Mouse (Mus musculus) hindbrain, embryonic 13.5 days (tissue): ENCODE measurements around the gene Gria3. TPM values are rescaled to one million over a fixed set of nuclear protein-coding genes. Genes with fewer than 3 reads are reported as not detected.

Experiments
- ATAC-seq: fragments of 200-750 bp; cut with Nextera tagmentation; 2 replicates; pipeline ENCODE4 v1.8.0; 2017; ENCODE audit warnings: moderate TSS enrichment; ENCODE audit not compliant: low FRiP score
- H3K27ac ChIP-seq: fragments of 300-500 bp; sonication (generic); 2 replicates; pipeline ENCODE4 v1.5.1; 2015; ENCODE audit warnings: inconsistent platforms, mild to moderate bottlenecking, moderate library complexity
- H3K27me3 ChIP-seq: fragments of 300-500 bp; sonication (generic); 2 replicates; pipeline ENCODE4 v1.6.1; 2015; ENCODE audit warnings: mild to moderate bottlenecking, inconsistent platforms
- H3K36me3 ChIP-seq: fragments of 300-500 bp; sonication (generic); 2 replicates; pipeline ENCODE4 v1.6.1; 2015; ENCODE audit warnings: mild to moderate bottlenecking, inconsistent platforms
- H3K4me1 ChIP-seq: fragments of 300-500 bp; sonication (generic); replicated peaks from 2 replicates; pipeline ENCODE4 v1.6.1; 2015; ENCODE audit warnings: inconsistent platforms
- H3K4me2 ChIP-seq: fragments of 300-500 bp; sonication (generic); 2 replicates; pipeline ENCODE4 v1.6.1; 2015; ENCODE audit warnings: inconsistent platforms, mild to moderate bottlenecking, moderate library complexity
- H3K4me3 ChIP-seq: fragments of 300-500 bp; sonication (generic); 2 replicates; pipeline ENCODE4 v1.5.1; 2015; ENCODE audit warnings: mild to moderate bottlenecking, inconsistent platforms
- H3K9ac ChIP-seq: fragments of 300-500 bp; sonication (generic); 2 replicates; pipeline ENCODE4 v1.6.1; 2015; ENCODE audit warnings: mild to moderate bottlenecking, inconsistent platforms
- H3K9me3 ChIP-seq: fragments of 300-500 bp; sonication (generic); 2 replicates; pipeline ENCODE4 v1.6.1; 2016; ENCODE audit warnings: inconsistent platforms
- WGBS: fragments of 180-500 bp; shearing (Covaris S2); methylation state at CpG from one replicate; pipeline ENCODE4 v1.1.7; 2015; 5-methylcytosine and 5-hydroxymethylcytosine counted together
- polyA plus RNA-seq: library from polyadenylated mRNA; unstranded; fragments of >200 nt; fragmentation: Nextera tagmentation; extraction: Ambion mirVana; gene quantifications from 2 replicates; pipeline ENCODE4 v1.2.1, GENCODE M21; 2015

The Gria3 gene
- polyA plus RNA-seq, 1 experiment from 2014 or later, result 13.3 TPM

GRCm38 (mm10) chrX:41438841-41439240, 38.2 kb downstream of the Gria3 start:
- Histone ChIP-seq H3K9ac (no peak overlapping the region), H3K36me3 (no peaks in the 10 kb centered on the region), H3K9me3 (no peaks in the 10 kb centered on the region), H3K4me3 (no peak overlapping the region), H3K27me3 (no peaks in the 10 kb centered on the region), H3K4me1 (no peaks in the 10 kb centered on the region), H3K4me2 (no peak overlapping the region), H3K27ac (no peak overlapping the region)
- no peak for ATAC-seq
- WGBS, result 79% methylated on average over 5 of the region's 5 CpGs

DNA sequence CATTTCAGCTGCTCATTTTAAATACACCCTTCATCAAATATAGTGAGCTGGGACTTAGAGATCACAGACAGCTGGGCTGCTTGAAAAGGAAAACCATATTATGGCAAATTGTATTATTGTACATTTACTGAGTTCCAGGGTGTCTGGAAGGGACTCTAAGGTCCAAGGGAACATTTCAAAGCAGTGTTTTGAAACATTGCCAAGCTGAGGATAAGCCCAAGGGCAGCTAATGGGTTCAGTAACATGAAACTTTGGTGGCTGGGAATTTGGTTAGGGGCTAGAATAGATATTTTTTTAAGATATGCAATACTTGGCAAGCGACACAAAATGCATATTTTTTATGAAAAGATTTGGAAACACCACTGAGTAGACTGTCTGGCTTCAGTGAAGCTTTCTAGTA, 48.2 kb downstream of the Gria3 start:
- ATAC-seq, result no peak
- Histone ChIP-seq H3K4me2 (no peak overlapping the region), H3K27ac (no peak overlapping the region), H3K9ac (no peak overlapping the region), H3K27me3 (no peaks in the 10 kb centered on the region), H3K4me3 (no peak overlapping the region), H3K36me3 (no peaks in the 10 kb centered on the region), H3K9me3 (no peaks in the 10 kb centered on the region), H3K4me1 (no peaks in the 10 kb centered on the region)
- 67% methylated on average over 1 of the region's 1 CpGs for WGBS

DNA sequence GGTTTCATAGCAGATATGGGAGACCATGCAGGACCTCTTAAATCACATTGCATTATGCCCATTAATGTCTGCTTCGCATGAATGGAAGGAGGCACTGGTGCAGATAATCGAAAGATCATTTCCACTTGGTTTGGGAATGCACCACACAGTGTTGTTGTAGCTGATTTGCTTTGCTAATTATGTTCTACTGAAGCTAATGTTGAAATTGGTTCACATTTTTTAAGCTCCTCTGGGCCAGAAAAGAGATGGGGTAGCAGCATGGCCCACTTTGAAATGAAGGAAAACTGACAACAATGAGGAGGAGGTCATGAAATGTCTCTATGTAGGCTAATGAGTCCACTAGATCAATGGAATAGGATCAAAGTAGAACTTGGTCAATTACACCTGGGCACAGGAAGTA, 76.8 kb downstream of the Gria3 start:
- Histone ChIP-seq H3K9ac (no peak overlapping the region), H3K4me2 (no peak overlapping the region), H3K36me3 (no peaks in the 10 kb centered on the region), H3K27ac (no peak overlapping the region), H3K27me3 (no peaks in the 10 kb centered on the region), H3K9me3 (no peaks in the 10 kb centered on the region), H3K4me3 (no peak overlapping the region), H3K4me1 (no peaks in the 10 kb centered on the region)
- 80% methylated on average over 2 of the region's 2 CpGs for WGBS
- no peak for ATAC-seq

DNA sequence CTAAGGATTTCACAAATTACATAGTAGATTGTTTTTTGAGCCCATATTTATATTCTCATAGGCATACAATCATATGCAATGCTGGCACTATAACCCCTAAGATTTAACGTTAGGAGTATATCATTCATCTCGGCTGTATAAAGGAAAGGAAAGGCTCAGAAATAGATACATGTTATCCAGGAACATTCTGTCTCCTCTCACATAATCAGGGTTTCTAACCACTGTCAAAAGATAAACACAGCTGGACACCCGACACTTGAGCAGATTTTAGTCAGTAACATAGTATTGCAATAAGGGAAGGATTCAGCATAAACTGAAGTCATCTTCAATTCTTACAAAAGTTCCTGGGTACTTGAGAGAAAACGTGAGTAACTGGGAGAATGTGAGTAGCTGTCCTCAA, 95.9 kb downstream of the Gria3 start:
- no peak for ATAC-seq
- 0 out of 2 replicates have a peak, but pooled peaks cover 2% of the 10 kb centered on the region for H3K4me1 ChIP-seq
- H3K9me3 ChIP-seq, result no peaks in the 10 kb centered on the region
- H3K36me3 ChIP-seq, result no peaks in the 10 kb centered on the region
- no peaks in the 10 kb centered on the region for H3K27me3 ChIP-seq
- no peak overlapping the region for H3K4me2 ChIP-seq
- 84% methylated on average over 4 of the region's 4 CpGs for WGBS
- no peak overlapping the region for H3K27ac ChIP-seq
- no peak overlapping the region for H3K9ac ChIP-seq
- H3K4me3 ChIP-seq, result no peak overlapping the region

DNA sequence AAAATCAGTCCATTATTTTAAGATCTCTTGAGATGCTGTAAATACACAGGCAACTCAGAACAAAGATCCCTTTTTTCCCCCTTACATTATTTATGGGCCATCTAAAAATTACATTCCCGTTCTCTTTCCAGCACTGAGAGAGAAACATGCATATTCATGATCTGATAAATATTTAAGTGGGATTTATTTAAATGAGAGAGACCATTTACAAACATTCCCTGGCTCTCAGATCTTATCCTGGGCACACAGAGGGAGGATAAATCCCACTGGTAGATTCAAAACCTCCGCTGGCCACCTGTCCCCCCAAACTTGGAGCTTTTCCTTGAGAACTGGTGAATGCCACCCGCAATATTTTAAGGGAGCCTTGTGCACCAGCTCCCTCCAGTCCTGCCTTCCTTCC, 104.7 kb downstream of the Gria3 start:
- H3K4me1 ChIP-seq, result 0 out of 2 replicates have a peak, but pooled peaks cover 3% of the 10 kb centered on the region
- no peak for ATAC-seq

DNA sequence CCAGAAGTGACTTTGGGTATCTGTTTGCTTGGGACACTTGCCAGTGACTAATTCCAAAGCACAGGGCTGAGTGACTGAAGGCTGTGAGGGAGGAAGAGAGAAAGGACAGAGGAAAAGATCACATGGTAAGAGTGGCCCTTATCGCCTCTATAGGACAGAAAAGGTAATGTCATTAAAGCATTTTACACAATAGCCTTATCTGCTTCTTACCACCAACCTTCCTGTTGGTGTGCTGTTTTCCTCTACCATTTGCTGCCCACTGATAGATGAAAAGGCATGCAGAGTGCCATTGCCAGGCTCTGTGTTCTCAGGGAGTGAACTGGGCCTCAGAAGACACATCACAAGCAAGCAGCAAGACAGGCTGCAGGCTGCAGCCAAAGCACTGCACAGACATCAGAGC, 107.3 kb downstream of the Gria3 start:
- H3K9me3 ChIP-seq, result no peaks in the 10 kb centered on the region
- no peak overlapping the region for H3K4me2 ChIP-seq
- H3K36me3 ChIP-seq, result no peaks in the 10 kb centered on the region
- H3K4me3 ChIP-seq, result no peak overlapping the region
- no peak overlapping the region for H3K27ac ChIP-seq
- H3K4me1 ChIP-seq, result 0 out of 2 replicates have a peak, but pooled peaks cover 3% of the 10 kb centered on the region
- H3K9ac ChIP-seq, result no peak overlapping the region
- no peak for ATAC-seq
- H3K27me3 ChIP-seq, result no peaks in the 10 kb centered on the region
- WGBS, result 75% methylated on average over 1 of the region's 1 CpGs

More for the DNA sequence above, 104.7 kb downstream of the Gria3 start:
- Histone ChIP-seq H3K27ac (no peak overlapping the region; the same call in 1 of the 2 replicates), H3K9me3 (no peaks in the 10 kb centered on the region), H3K36me3 (no peaks in the 10 kb centered on the region), H3K4me3 (no peak overlapping the region), H3K4me2 (no peak overlapping the region), H3K9ac (no peak overlapping the region), H3K27me3 (no peaks in the 10 kb centered on the region)
- WGBS, result 45% methylated on average over 3 of the region's 3 CpGs

- no peaks in the 10 kb centered on the region for H3K9me3 ChIP-seq
- no peaks in the 10 kb centered on the region for H3K27me3 ChIP-seq
- no peak overlapping the region for H3K27ac ChIP-seq
- no peak overlapping the region for H3K9ac ChIP-seq
- H3K4me3 ChIP-seq, result no peak overlapping the region
- WGBS, result 67% methylated on average over 3 of the region's 3 CpGs
- ATAC-seq, result no peak
- no peaks in the 10 kb centered on the region for H3K4me1 ChIP-seq
- no peak overlapping the region for H3K4me2 ChIP-seq
- no peaks in the 10 kb centered on the region for H3K36me3 ChIP-seq
These were observed 114.3 kb downstream of the Gria3 start for GRCm38 (mm10) chrX:41514982-41515381.

GRCm38 (mm10) chrX:41532511-41532910, 131.9 kb downstream of the Gria3 start:
- Histone ChIP-seq H3K9me3 (no peaks in the 10 kb centered on the region), H3K4me3 (no peak overlapping the region), H3K36me3 (no peaks in the 10 kb centered on the region), H3K27ac (no peak overlapping the region), H3K27me3 (no peaks in the 10 kb centered on the region), H3K9ac (no peak overlapping the region), H3K4me1 (no peaks in the 10 kb centered on the region), H3K4me2 (no peak overlapping the region)
- ATAC-seq, result no peak
- 72% methylated on average over 2 of the region's 2 CpGs for WGBS

DNA sequence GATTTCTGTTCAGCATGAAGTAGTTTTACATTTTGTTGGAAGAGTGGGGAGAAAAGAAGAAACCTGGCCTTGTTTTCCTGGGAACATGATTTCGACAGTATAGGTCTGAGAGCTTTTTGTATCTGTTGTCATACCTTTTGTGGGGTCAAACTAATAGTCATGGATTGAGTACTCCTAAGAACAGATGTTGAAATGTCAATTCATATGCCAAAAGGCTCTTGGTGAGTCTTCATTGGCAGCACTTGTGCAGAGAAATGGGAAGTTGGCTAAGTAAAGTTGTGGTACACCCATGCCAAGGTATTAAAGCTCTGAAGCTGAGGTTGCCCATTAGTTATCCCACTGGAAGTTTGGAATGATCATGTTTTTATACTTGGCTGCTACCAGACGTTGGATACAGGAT, 135.2 kb downstream of the Gria3 start:
- no peak overlapping the region for H3K4me2 ChIP-seq
- H3K36me3 ChIP-seq, result no peaks in the 10 kb centered on the region
- no peaks in the 10 kb centered on the region for H3K9me3 ChIP-seq
- WGBS, result 84% methylated on average over 2 of the region's 2 CpGs
- H3K27me3 ChIP-seq, result no peaks in the 10 kb centered on the region
- H3K27ac ChIP-seq, result no peak overlapping the region
- no peaks in the 10 kb centered on the region for H3K4me1 ChIP-seq
- no peak for ATAC-seq
- no peak overlapping the region for H3K4me3 ChIP-seq
- H3K9ac ChIP-seq, result no peak overlapping the region

- H3K4me1 ChIP-seq, result no peaks in the 10 kb centered on the region
- no peaks in the 10 kb centered on the region for H3K9me3 ChIP-seq
- H3K9ac ChIP-seq, result no peak overlapping the region
- H3K4me2 ChIP-seq, result no peak overlapping the region
- WGBS, result 68% methylated on average over 6 of the region's 6 CpGs
- H3K4me3 ChIP-seq, result no peak overlapping the region
- no peak for ATAC-seq
- H3K27me3 ChIP-seq, result no peaks in the 10 kb centered on the region
- H3K36me3 ChIP-seq, result no peaks in the 10 kb centered on the region
- no peak overlapping the region for H3K27ac ChIP-seq
These were observed 161.8 kb downstream of the Gria3 start for GRCm38 (mm10) chrX:41562296-41563060.

- 71% methylated on average over 2 of the region's 2 CpGs for WGBS
- H3K4me1 ChIP-seq, result no peaks in the 10 kb centered on the region
- ATAC-seq, result no peak
These were observed 164.2 kb downstream of the Gria3 start for GRCm38 (mm10) chrX:41564898-41565297.

GRCm38 (mm10) chrX:41573079-41573478, 172.4 kb downstream of the Gria3 start:
- WGBS, result 80% methylated on average over 1 of the region's 1 CpGs
- no peak for ATAC-seq
- Histone ChIP-seq H3K36me3 (no peaks in the 10 kb centered on the region), H3K4me2 (no peak overlapping the region), H3K9ac (no peak overlapping the region), H3K4me1 (no peaks in the 10 kb centered on the region), H3K9me3 (no peaks in the 10 kb centered on the region), H3K27me3 (no peaks in the 10 kb centered on the region), H3K4me3 (no peak overlapping the region), H3K27ac (no peak overlapping the region)

More at GRCm38 (mm10) chrX:41564898-41565297, 164.2 kb downstream of the Gria3 start:
- H3K9me3 ChIP-seq, result no peaks in the 10 kb centered on the region
- no peak overlapping the region for H3K4me3 ChIP-seq
- no peaks in the 10 kb centered on the region for H3K36me3 ChIP-seq
- H3K4me2 ChIP-seq, result no peak overlapping the region
- no peak overlapping the region for H3K9ac ChIP-seq
- no peak overlapping the region for H3K27ac ChIP-seq
- no peaks in the 10 kb centered on the region for H3K27me3 ChIP-seq

DNA sequence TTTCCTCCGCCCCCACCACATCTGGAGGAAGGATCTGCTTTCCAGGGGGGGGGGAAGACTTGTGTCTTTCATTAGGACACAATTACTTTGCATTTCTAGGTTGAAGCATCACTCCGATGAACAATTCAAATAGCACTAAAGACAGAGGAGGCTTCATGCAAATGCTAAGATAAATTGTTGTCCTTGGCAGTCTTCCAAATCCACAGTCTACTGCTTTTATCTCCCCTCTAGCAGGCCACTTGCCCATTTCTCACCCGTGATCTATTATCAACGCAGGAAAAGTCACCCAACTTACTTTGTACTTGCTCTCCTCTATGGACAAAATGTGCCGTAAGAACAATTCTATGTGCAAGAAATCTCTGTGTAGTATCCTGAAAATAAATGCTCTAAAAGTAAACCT, 178.1 kb downstream of the Gria3 start:
- H3K4me2 ChIP-seq, result no peak overlapping the region
- no peaks in the 10 kb centered on the region for H3K36me3 ChIP-seq
- H3K27ac ChIP-seq, result no peak overlapping the region
- no peak for ATAC-seq
- WGBS, result 60% methylated on average over 5 of the region's 5 CpGs
- no peaks in the 10 kb centered on the region for H3K4me1 ChIP-seq
- H3K4me3 ChIP-seq, result no peak overlapping the region
- no peaks in the 10 kb centered on the region for H3K27me3 ChIP-seq
- no peaks in the 10 kb centered on the region for H3K9me3 ChIP-seq
- H3K9ac ChIP-seq, result no peak overlapping the region
